Mouse (Mus musculus) spleen, postnatal 4 days (tissue): Measurements from ENCODE around the gene Cep128.
"Not testable (repeated sequence)": the region's sequence is repeated elsewhere in the genome, so short reads cannot be mapped to it uniquely, and the experiment has no call there.

Experiments used
- DNase-seq, 2 experiments: peaks; one replicate each; pipeline ENCODE4 v3.0.0; 2022; ENCODE audit warnings: low spot score in 2 of 2

The Cep128 gene

DNA sequence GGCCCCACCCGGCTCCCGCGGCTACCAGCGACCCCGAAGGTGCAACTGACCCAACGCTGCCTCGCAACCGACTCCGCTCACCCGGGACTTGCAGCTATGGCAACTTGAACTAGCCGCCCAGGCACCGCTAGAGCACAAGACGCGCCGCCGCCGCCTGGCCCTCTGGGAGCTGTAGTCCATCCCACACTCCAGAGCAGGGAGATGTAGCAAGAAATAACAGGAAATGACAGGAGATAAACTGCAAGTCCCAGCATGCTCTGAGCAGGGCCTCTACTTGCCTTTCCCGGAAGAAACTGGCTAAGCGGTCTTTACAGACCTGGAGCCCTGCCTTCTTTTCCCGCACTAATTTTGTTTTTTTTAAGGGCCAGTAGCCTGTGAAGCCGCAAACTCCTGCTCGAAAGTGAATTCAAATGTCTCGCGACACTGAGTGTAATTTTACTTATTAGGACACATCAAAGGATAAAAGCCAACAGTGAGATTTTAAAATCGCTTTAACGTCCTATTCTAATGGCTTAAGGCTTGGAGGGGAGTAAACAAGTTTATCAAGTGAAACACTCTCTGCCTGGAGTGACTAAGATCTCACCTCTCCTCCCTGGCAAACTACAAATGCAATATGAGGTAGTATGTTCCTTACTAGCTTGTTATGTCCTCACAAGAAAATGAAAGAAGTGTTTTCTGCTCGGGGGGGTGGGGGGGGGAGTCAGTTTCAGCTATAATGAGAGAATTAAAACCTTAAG is at the start of gene Cep128, which contains the start of gene Tshr:
Gene Cep128, minus strand, starts transcription at position 129 of the 737 bp plus-strand sequence.
Gene Tshr, plus strand, starts transcription at position 283 of the 737 bp plus-strand sequence.
- DNase-seq, result peak; percentile 92 to 95

DNA sequence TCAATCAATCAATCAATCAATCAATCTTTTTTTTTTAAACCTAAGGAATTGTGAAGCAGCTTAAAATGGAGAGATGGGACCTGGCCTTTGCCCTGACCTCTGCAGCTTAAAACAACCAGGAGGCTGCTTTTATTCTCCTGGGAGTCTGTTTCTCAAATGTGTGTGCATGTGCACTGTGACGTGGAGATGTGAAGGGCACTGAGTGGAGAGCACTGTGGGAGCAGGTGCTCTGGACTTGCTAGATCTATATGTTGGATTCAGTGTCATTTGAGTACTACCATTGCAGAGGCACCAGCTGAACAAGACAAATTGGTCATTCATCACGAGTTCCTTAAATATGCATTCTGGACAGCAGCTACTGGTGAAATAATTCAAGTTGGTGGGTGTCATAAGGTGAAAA is 42.9 kb upstream of the Cep128 start:
- DNase-seq, result no peak

GRCm38 (mm10) chr12:91426499-91426898 is 42.3 kb upstream of the Cep128 start:
- DNase-seq, result no peak

DNA sequence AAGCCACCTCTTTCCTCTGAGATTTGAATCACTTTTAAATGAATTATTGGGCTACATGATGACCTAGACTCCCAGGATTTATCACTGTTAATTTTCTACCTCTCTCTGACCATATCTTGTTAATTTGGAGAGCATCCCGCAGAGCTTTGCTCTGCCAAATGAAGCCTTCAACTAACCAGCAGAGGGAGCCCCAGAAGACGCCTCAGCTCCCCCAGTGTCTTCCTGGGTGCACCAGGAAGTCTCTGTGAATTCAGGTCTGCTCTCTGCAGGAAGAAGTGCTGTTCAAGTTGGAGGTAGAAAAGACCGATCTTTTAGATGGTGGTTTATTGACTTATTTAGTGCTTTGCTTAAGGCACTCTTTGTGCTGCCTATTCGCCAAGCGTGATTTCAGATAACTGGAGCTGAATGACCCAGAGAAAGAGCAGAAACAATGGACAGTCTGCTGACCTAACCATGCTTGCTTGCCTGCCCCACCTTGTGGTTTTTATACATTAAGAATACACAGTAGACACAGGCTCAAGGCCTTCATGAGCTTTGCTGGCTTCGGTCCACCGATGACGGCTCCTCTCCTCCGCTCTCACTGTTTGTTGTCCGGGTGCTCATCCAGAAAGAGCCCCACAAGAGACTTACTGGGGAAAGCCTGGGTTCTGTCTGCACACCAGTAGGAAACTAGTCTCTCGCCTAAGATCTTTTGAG is 39.1 kb upstream of the Cep128 start:
- no peak for DNase-seq

- no peak for DNase-seq
These were observed 37.1 kb upstream of the Cep128 start for GRCm38 (mm10) chr12:91421272-91421671.

GRCm38 (mm10) chr12:91418791-91419190 is 34.6 kb upstream of the Cep128 start:
- peak; percentile 52 to 84 for DNase-seq

- DNase-seq, result no peak
These were observed 32.6 kb upstream of the Cep128 start for GRCm38 (mm10) chr12:91416828-91417227.

DNA sequence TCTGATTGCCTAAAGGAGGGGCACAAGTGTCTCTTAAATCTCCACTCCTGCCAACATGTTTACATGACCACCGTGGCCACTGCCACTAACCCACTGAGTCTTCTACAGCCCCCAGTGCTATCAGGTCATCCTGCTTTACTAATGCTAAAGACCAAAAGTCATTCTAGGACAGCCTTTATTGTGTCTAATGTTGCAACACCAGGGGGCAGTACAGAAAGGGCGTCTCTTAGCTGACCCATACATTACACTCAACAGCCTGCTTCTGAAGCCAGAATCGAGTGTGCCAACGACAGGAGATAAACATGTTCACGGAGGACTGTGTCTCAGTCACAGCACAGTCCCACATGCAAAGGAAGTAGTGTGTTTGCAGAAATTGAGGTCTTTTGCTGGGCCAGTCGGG is 30.9 kb upstream of the Cep128 start:
- no peak for DNase-seq

GRCm38 (mm10) chr12:91412461-91413182 is 28.4 kb upstream of the Cep128 start:
- no peak for DNase-seq

- DNase-seq, result no peak
These were observed 26.1 kb upstream of the Cep128 start for GRCm38 (mm10) chr12:91410306-91410705.

GRCm38 (mm10) chr12:91401049-91401352 is 16.8 kb upstream of the Cep128 start:
- DNase-seq, result no peak

GRCm38 (mm10) chr12:91400232-91401048 is 16.2 kb upstream of the Cep128 start:
- peak; percentile 38 to 70 for DNase-seq

GRCm38 (mm10) chr12:91383516-91384264 is 519 bp downstream of the Cep128 start:
- DNase-seq, result peak in 1 of 2 experiments; percentile 19

DNA sequence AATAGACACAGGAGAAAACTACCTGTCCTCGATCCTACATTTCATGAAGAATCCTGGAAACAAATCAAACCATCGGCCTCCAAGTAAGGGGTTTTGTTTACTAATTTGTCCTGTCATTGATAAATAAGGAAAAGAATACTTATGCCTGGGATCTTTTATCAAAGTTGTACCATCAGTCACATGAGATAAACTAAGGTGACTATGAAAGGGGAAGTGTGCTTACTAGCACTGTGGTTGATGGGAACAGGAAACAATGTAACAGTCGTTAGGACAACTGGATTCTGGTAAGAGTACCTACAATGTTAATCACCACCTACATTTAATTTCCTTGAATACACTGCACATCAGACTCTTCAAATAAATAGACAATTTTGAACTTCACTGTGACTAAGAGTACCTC is 15.0 kb downstream of the Cep128 start:
- no peak for DNase-seq

DNA sequence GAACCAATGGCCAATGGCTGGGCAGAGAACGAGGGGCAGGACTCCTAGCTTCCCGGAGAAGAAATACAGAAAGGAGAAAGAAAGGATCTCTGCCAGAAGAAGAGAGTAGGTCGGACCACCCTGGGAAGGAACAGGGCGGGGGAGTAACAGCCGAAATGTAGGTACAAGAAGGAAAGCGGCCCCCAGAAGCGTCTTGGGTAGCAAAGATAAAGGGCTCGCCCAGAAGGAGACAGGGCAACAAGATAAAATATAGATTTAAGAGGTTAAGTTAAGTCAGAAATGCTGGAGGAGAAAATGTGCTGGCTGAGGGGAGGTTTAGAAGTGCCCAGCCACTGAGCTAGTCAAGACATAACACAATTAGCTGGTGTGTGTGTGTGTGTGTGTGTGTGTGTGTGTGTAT is 30.4 kb downstream of the Cep128 start:
- DNase-seq, result no peak

DNA sequence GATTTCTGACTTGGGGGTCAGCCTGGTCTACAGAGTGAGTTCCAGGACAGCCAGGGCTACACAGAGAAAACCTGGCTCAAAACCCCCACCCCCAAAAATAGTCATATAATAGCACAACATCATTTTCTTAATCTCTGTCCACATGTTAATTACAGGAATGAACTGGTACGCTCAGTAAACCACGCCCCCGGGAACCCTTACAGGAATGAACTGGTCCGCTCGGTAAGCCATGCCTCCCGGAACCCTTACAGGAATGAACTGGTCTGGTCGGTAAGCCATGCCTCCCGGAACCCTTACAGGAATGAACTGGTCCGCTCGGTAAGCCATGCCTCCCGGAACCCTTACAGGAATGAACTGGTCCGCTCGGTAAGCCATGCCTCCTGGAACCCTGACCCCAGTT is 45.6 kb downstream of the Cep128 start:
- not testable (repeated sequence) for DNase-seq

- DNase-seq, result no peak
These were observed 56.7 kb downstream of the Cep128 start for GRCm38 (mm10) chr12:91327527-91327926.

GRCm38 (mm10) chr12:91326104-91326503 is 58.1 kb downstream of the Cep128 start:
- peak in 1 of 2 experiments; percentile 18 for DNase-seq

- DNase-seq, result no peak
These were observed 69.2 kb downstream of the Cep128 start for GRCm38 (mm10) chr12:91315026-91315425.

DNA sequence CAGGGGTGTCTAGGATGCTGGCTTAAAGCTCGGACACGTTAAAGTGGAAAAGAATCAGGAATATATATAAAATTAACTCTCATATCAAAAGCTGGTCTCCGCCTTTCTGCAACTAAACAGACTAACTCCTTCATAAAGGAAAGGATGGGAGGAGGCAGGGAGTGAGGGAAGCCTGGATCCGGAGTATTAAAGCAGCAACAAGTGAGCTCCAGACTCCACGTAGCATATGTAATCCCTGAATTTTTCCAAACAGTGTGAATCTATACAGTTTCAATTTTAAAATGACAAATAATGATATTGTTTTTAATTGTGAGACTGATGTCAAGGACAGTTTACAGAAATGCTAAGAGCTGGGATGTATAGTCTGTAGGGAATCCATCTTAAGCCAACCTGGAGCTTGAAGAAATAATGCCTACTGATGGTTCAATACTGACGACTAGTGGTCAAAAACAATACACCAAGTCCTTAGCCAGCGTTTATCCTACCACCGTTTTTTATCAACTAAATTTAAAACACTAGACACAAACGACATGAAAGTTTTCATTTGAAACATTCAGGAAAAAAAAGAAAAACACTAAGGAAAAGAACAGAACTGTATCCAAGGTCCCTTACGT is 70.1 kb downstream of the Cep128 start:
- DNase-seq, result no peak

- DNase-seq, result no peak
These were observed 71.6 kb downstream of the Cep128 start for GRCm38 (mm10) chr12:91312591-91312990.
